Mouse (Mus musculus) megakaryocyte, adult 5-6 weeks (primary cell): ENCODE results near the gene Gm28035. TPM values are rescaled to one million over a fixed set of nuclear protein-coding genes. Genes with fewer than 3 reads are reported as not detected.
A peak's percentile ranks its signal among the peaks of the same experiment; 100 is the strongest.

Experiments
- ATAC-seq: 2 replicates; pipeline ENCODE4 v1.8.0; 2016; ENCODE audit warnings: mild to moderate bottlenecking, inconsistent platforms; ENCODE audit not compliant: poor library complexity, severe bottlenecking
- total RNA-seq, 2 experiments: library from RNA; stranded (forward) in 1 of 2; stranded (reverse) in 1 of 2; fragments of 153-499, 151-499 nt in 1 of 2; fragments of 221-1000, 200-1000 nt in 1 of 2; gene quantifications; 2 replicates each; pipeline versions ENCODE4 v1.2.3 to v1.2.4; 2015 to 2017

Gene Gm28035
- total RNA-seq, 2 experiments from 2014 or later = 0.04 TPM; not detected in 1

- ATAC-seq = no peak
Measured at GRCm38 (mm10) chr2:30261064-30261736, 20.8 kb downstream of the Gm28035 start.

- ATAC-seq = no peak
Measured at GRCm38 (mm10) chr2:30261921-30262839, 21.8 kb downstream of the Gm28035 start.

- no peak for ATAC-seq
Measured at GRCm38 (mm10) chr2:30262840-30263441, 22.6 kb downstream of the Gm28035 start.

- ATAC-seq = no peak
Measured at GRCm38 (mm10) chr2:30263811-30264210, 23.4 kb downstream of the Gm28035 start.

- ATAC-seq = no peak
Measured at GRCm38 (mm10) chr2:30264671-30265519, 24.5 kb downstream of the Gm28035 start.

- ATAC-seq = no peak
Measured at GRCm38 (mm10) chr2:30265767-30266253, 25.4 kb downstream of the Gm28035 start, which contains the start of gene Phyhd1. Gene Phyhd1 (plus strand): TSS chr2:30266203.

- ATAC-seq = no peak
Measured at GRCm38 (mm10) chr2:30266392-30266941, 26.1 kb downstream of the Gm28035 start.

- ATAC-seq = no peak
Measured at GRCm38 (mm10) chr2:30267466-30267865, 27.1 kb downstream of the Gm28035 start.

GRCm38 (mm10) chr2:30268371-30268770, 28.0 kb downstream of the Gm28035 start:
- no peak for ATAC-seq

- peak; percentile 7; the same call in 1 of the 2 replicates for ATAC-seq
Measured at GRCm38 (mm10) chr2:30269241-30269990, 29.0 kb downstream of the Gm28035 start.

- peak; percentile 83 for ATAC-seq
Measured at GRCm38 (mm10) chr2:30270134-30270533, 29.8 kb downstream of the Gm28035 start.

- no peak for ATAC-seq
Measured at GRCm38 (mm10) chr2:30280743-30281142, 40.4 kb downstream of the Gm28035 start, which contains the start of gene Gm28038. Gene Gm28038 (plus strand): TSS chr2:30281043.

- no peak for ATAC-seq
Measured at GRCm38 (mm10) chr2:30281651-30282050, 41.3 kb downstream of the Gm28035 start.

GRCm38 (mm10) chr2:30283193-30283592, 42.8 kb downstream of the Gm28035 start:
- ATAC-seq = no peak

GRCm38 (mm10) chr2:30285004-30285403, 44.6 kb downstream of the Gm28035 start:
- ATAC-seq = no peak

GRCm38 (mm10) chr2:30285416-30286181, 45.2 kb downstream of the Gm28035 start:
- peak; percentile 34 for ATAC-seq

GRCm38 (mm10) chr2:30286192-30287026, 46.0 kb downstream of the Gm28035 start, which contains the start of the genes Dolk and Nup188:
Gene Dolk (minus strand): TSS chr2:30286334.
Gene Nup188 (plus strand): TSS chr2:30286397.
- peak; percentile 96 for ATAC-seq
